Mouse (Mus musculus): ENCODE results near the gene Lgals7.

- TF ChIP-seq CTCF (IDR thresholded peaks at IDR 0.05; ENCODE audit: borderline replicate concordance, insufficient read depth, low read depth, low read length) (no peak), POLR2A (IDR thresholded peaks at IDR 0.05; ENCODE audit: borderline replicate concordance, insufficient read depth, low read length) (no peak)
These were observed 39.2 kb downstream of the Lgals7 start for GRCm38 (mm10) chr7:28902809-28903208.

Measured in cerebellum, adult 2 months (tissue).